Mouse (Mus musculus) CH12.LX (cell line): ENCODE measurements around the gene Kmt5a. TPM values are rescaled to one million over a fixed set of nuclear protein-coding genes. Genes with fewer than 3 reads are reported as not detected.

Experiments used
- DNase-seq: peaks from one replicate; pipeline ENCODE4 v3.0.0-alpha.2; 2013; ENCODE audit errors: extremely low read depth
- H3K27ac ChIP-seq: 2 replicates; pipeline ENCODE4 v1.5.1; 2012; ENCODE audit warnings: low read depth, mild to moderate bottlenecking, control low read depth, moderate library complexity; ENCODE audit not compliant: insufficient read depth
- H3K27me3 ChIP-seq: replicated peaks from 2 replicates; pipeline ENCODE3; 2012; ENCODE audit warnings: inconsistent platforms
- H3K36me3 ChIP-seq, 2 experiments: replicated peaks in 1 of 2; 2 replicates each; pipeline versions ENCODE3 to v1.6.1; 2012; ENCODE audit warnings: inconsistent platforms in 1 of 2, low read length in 1 of 2, mild to moderate bottlenecking in 1 of 2, mixed read lengths in 1 of 2, moderate library complexity in 1 of 2; ENCODE audit not compliant: control insufficient read depth in 1 of 2, insufficient read depth in 1 of 2
- H3K4me1 ChIP-seq, 2 experiments: 2 replicates each; pipeline ENCODE4 v1.6.1; 2012; ENCODE audit warnings: inconsistent platforms in 1 of 2, moderate library complexity in 1 of 2; ENCODE audit not compliant: insufficient read depth in 2 of 2, control insufficient read depth in 1 of 2
- H3K4me2 ChIP-seq: 2 replicates; pipeline ENCODE4 v1.6.1; 2012; ENCODE audit warnings: low read depth, mild to moderate bottlenecking, control low read depth; ENCODE audit not compliant: poor library complexity, insufficient read depth, severe bottlenecking
- H3K4me3 ChIP-seq, 3 experiments: fragments of 150-350 bp in 1 of 3; sonication (generic) in 1 of 3; replicated peaks in 1 of 3; 2 replicates each; pipeline versions ENCODE3 to v1.5.1; 2011 to 2012; ENCODE audit warnings: low read depth in 2 of 3, low read length in 2 of 3, mild to moderate bottlenecking in 2 of 3, moderate library complexity in 2 of 3, control low read depth in 1 of 3, improper control_type of control experiment in 1 of 3, inconsistent platforms in 1 of 3, mixed read lengths in 1 of 3; ENCODE audit not compliant: poor library complexity in 1 of 3
- H3K79me2 ChIP-seq: replicated peaks from 2 replicates; pipeline ENCODE4 v1.6.1; 2012; ENCODE audit warnings: mild to moderate bottlenecking, moderate library complexity; ENCODE audit not compliant: control insufficient read depth, poor library complexity, insufficient read depth, severe bottlenecking; ENCODE audit errors: extremely low read depth
- H3K9ac ChIP-seq: 2 replicates; pipeline ENCODE4 v1.6.1; 2012; ENCODE audit warnings: low read depth, mild to moderate bottlenecking, control low read depth, moderate library complexity; ENCODE audit not compliant: insufficient read depth
- H3K9me3 ChIP-seq: replicated peaks from 2 replicates; pipeline ENCODE3; 2012; ENCODE audit warnings: low read length, inconsistent platforms, mixed read lengths
- BHLHE40 ChIP-seq: IDR thresholded peaks from 2 replicates; pipeline ENCODE4 v1.6.1; 2011; ENCODE audit warnings: mild to moderate bottlenecking, low read depth, low read length, improper control_type of control experiment
- CHD1 ChIP-seq: IDR thresholded peaks from 2 replicates; pipeline ENCODE4 v1.6.1; 2012; ENCODE audit warnings: low read depth, low read length, improper control_type of control experiment, inconsistent platforms
- CHD2 ChIP-seq: IDR thresholded peaks from 2 replicates; pipeline ENCODE4 v1.6.1; 2011; ENCODE audit warnings: low read length, improper control_type of control experiment
- E2F4 ChIP-seq: IDR thresholded peaks from 2 replicates; pipeline ENCODE4 v1.6.1; 2011; ENCODE audit warnings: low read depth, low read length, improper control_type of control experiment; ENCODE audit not compliant: insufficient replicate concordance
- EP300 ChIP-seq: IDR thresholded peaks from 2 replicates; pipeline ENCODE4 v1.6.1; 2011; ENCODE audit warnings: low read length, improper control_type of control experiment
- ETS1 ChIP-seq: conservative IDR thresholded peaks from 2 replicates; pipeline ENCODE4 v1.6.1; 2012; ENCODE audit warnings: low read depth, mild to moderate bottlenecking, inconsistent platforms, low read length, improper control_type of control experiment, moderate library complexity
- HCFC1 ChIP-seq: IDR thresholded peaks from 2 replicates; pipeline ENCODE4 v1.6.1; 2012; ENCODE audit warnings: low read depth, mild to moderate bottlenecking, inconsistent platforms, low read length, improper control_type of control experiment
- IRF4 ChIP-seq: IDR thresholded peaks from 2 replicates; pipeline ENCODE4 v1.6.1; 2014; ENCODE audit warnings: low read depth, mild to moderate bottlenecking, inconsistent platforms, low read length, improper control_type of control experiment
- JUN ChIP-seq: IDR thresholded peaks from 2 replicates; pipeline ENCODE4 v1.6.1; 2011; ENCODE audit warnings: low read depth, mild to moderate bottlenecking, low read length, improper control_type of control experiment, moderate library complexity; ENCODE audit not compliant: insufficient read depth
- KAT2A ChIP-seq: IDR thresholded peaks from 2 replicates; pipeline ENCODE4 v1.6.1; 2012; ENCODE audit warnings: low read length, improper control_type of control experiment, inconsistent platforms; ENCODE audit not compliant: insufficient replicate concordance
- MAFK ChIP-seq: IDR thresholded peaks from 2 replicates; pipeline ENCODE4 v1.6.1; 2011; ENCODE audit warnings: low read length, improper control_type of control experiment; ENCODE audit not compliant: insufficient replicate concordance
- MAX ChIP-seq: IDR thresholded peaks from 2 replicates; pipeline ENCODE4 v1.6.1; 2011; ENCODE audit warnings: low read length, improper control_type of control experiment
- MEF2A ChIP-seq: IDR thresholded peaks from 2 replicates; pipeline ENCODE4 v1.6.1; 2014; ENCODE audit warnings: low read depth, mild to moderate bottlenecking, inconsistent platforms, low read length, improper control_type of control experiment, borderline replicate concordance
- MYC ChIP-seq: IDR thresholded peaks from 2 replicates; pipeline ENCODE4 v1.6.1; 2011; ENCODE audit warnings: low read depth, mild to moderate bottlenecking, improper control_type of control experiment, low read length
- PAX5 ChIP-seq: IDR thresholded peaks from 2 replicates; pipeline ENCODE4 v1.6.1; 2012; ENCODE audit warnings: low read length, inconsistent platforms, mixed read lengths
- POLR2AphosphoS2 ChIP-seq: IDR thresholded peaks from 2 replicates; pipeline ENCODE4 v1.6.1; 2011; ENCODE audit warnings: low read depth, low read length, improper control_type of control experiment
- RAD21 ChIP-seq: IDR thresholded peaks from 2 replicates; pipeline ENCODE4 v1.6.1; 2011; ENCODE audit warnings: low read depth, mild to moderate bottlenecking, low read length, improper control_type of control experiment, moderate library complexity
- RCOR1 ChIP-seq: conservative IDR thresholded peaks from 2 replicates; pipeline ENCODE4 v1.6.1; 2012; ENCODE audit warnings: low read depth, mild to moderate bottlenecking, inconsistent platforms, low read length, improper control_type of control experiment
- SIN3A ChIP-seq: IDR thresholded peaks from 2 replicates; pipeline ENCODE4 v1.6.1; 2012; ENCODE audit warnings: low read length, improper control_type of control experiment, inconsistent platforms
- TCF12 ChIP-seq: IDR thresholded peaks from 2 replicates; pipeline ENCODE4 v1.6.1; 2014; ENCODE audit warnings: low read depth, mild to moderate bottlenecking, inconsistent platforms, low read length, improper control_type of control experiment
- UBTF ChIP-seq: IDR thresholded peaks from 2 replicates; pipeline ENCODE4 v1.6.1; 2012; ENCODE audit warnings: low read depth, mild to moderate bottlenecking, inconsistent platforms, low read length, improper control_type of control experiment, moderate library complexity
- USF1 ChIP-seq: IDR thresholded peaks from 2 replicates; pipeline ENCODE4 v1.6.1; 2014; ENCODE audit warnings: low read depth, mild to moderate bottlenecking, inconsistent platforms, low read length, improper control_type of control experiment
- ZKSCAN1 ChIP-seq: IDR thresholded peaks from 2 replicates; pipeline ENCODE4 v1.6.1; 2012; ENCODE audit warnings: low read depth, inconsistent platforms, low read length, improper control_type of control experiment, borderline replicate concordance
- ZMIZ1 ChIP-seq: IDR thresholded peaks from 2 replicates; pipeline ENCODE4 v1.6.1; 2012; ENCODE audit warnings: low read depth, mild to moderate bottlenecking, inconsistent platforms, low read length, improper control_type of control experiment
- ZNF384 ChIP-seq: IDR thresholded peaks from 2 replicates; pipeline ENCODE4 v1.6.1; 2012; ENCODE audit warnings: low read depth, low read length, improper control_type of control experiment, inconsistent platforms
- dilution Hi-C: fragments of 300-500 bp; cut with MboI; formaldehyde crosslinking; loops from 2 replicates; pipeline ENCODE4 v1.14.3; 2020; ENCODE audit warnings: low sequenced_read_pairs; ENCODE audit not compliant: extremely low pct_unique_long_range_greater_than_20kb, extremely low pct_ligation_motif_present
- in situ Hi-C: fragments of 300-500 bp; cut with MboI; formaldehyde crosslinking; loops from 3 replicates; pipeline ENCODE4 v1.14.3; 2019; ENCODE audit warnings: low sequenced_read_pairs, low pct_ligation_motif_present, low pct_unique_long_range_greater_than_20kb, mixed read lengths
- polyA plus RNA-seq: library from polyadenylated mRNA; unstranded; fragments of >175 nt; gene quantifications from 2 replicates; pipeline ENCODE4 v1.2.1, GENCODE M21; 2012; ENCODE audit warnings: low read depth; ENCODE audit not compliant: insufficient read length
- total RNA-seq, 2 experiments: library from RNA; depleted of rRNA; stranded (reverse); fragments of 300-350 nt in 1 of 2; fragments of >200 nt in 1 of 2; gene quantifications; 2 replicates each; pipeline ENCODE4 v1.2.3; 2012 to 2014

Gene Kmt5a
- total and polyA plus RNA-seq, 3 experiments = 55.3 to 151 (median 62.8) TPM

DNA sequence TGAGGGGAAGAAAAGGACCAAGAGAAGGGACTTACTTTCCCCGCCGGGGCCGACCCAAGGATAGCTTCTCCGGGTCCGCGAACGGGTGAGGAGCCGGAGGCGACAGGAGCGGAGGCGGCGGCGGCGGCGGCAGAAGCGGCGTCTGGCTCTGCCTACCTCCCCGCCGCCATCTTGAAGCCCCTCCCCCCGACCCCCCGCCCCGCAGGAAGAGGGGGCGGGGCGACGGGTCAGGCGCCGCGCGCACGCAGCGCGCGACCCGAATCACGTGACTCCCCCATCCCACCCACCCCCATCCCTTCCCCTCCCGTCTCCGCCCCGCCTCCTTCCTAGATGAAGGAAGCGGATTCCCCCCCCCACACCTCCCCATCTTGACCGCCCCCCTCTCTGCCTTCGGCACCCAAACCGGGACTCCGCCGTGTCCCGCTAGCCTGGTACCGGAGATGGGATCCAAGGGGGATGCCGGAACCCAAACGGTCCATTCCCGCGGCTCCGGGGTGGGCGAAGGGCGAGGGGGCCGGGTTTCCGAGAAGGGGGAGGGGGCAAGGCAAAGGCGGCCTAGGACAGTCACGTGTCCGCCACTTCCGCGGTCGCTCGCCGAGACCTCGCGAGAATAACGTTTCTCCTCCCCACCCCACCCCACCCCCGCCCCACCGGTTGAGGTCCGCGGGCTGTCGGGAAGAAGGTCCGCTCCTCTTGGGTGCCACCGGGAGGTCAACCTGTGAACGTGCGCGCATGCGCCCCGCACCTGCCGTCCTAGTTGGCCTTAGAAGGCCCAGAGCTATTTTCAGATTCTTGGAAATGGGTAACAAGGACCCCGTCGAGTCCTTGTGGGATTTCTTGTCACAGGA is 14.1 kb upstream of the Kmt5a start, which contains the start of gene Sbno1 (continued):
- TF ChIP-seq POLR2AphosphoS2 = peak; percentile 48; the same call in 1 of the 2 replicates
- TF ChIP-seq, all 38 proteins: peak for 20

DNA sequence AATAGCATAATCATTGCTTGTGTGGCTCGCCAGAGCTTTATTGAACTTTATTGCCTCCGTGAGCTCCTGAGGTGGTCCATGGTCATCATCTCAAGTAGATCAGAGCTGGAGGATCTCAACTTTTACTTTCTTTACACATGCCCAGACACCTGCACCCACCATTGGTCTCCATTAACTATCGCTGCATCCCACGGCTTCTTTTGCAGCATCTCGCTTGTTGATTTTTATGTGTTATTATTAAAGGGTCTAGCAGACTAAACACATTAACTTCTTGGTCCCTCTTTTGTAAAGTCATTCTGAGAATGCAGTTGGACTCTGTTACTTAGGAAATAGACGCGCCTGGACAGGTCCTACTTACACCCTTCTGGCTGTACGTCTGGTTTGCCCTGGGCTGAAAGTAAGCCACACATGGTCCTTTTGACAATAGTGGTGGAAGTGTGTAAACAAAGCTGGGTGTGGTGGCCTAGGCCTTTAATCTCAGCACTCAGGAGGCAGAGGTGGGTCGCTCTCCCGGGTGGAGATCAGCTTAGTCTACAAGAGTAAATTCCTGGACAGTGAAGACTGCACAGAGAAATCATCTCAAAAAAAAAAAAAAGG is 13.2 kb upstream of the Kmt5a start:
- H3K9ac ChIP-seq = peak overlapping the region; percentile 31; the same call in 1 of the 2 replicates
- H3K4me2 ChIP-seq = peak overlapping the region; percentile 64
- H3K36me3 ChIP-seq = peaks cover 0 to 12% of the 10 kb centered on the region in 2 experiments
- H3K9me3 ChIP-seq = no peaks in the 10 kb centered on the region
- dilution Hi-C loops = no loop called here
- peak overlapping the region in 2 of 3 experiments; percentile 27 to 42 for H3K4me3 ChIP-seq
- H3K27ac ChIP-seq = peak overlapping the region; percentile 39; the same call in 1 of the 2 replicates
- no peak for DNase-seq
- H3K27me3 ChIP-seq = no peaks in the 10 kb centered on the region
- TF ChIP-seq EP300 = no peak
- TF ChIP-seq IRF4 = peak; percentile 47
- peaks cover 7 to 22% of the 10 kb centered on the region in 2 experiments for H3K4me1 ChIP-seq
- in situ Hi-C loops = loop anchor here (25.0 kb wide), 1 partner anchor 436 kb away; the partner anchor contains the start of genes Ccdc92 and Zfp664
- peaks cover 35% of the 10 kb centered on the region for H3K79me2 ChIP-seq

DNA sequence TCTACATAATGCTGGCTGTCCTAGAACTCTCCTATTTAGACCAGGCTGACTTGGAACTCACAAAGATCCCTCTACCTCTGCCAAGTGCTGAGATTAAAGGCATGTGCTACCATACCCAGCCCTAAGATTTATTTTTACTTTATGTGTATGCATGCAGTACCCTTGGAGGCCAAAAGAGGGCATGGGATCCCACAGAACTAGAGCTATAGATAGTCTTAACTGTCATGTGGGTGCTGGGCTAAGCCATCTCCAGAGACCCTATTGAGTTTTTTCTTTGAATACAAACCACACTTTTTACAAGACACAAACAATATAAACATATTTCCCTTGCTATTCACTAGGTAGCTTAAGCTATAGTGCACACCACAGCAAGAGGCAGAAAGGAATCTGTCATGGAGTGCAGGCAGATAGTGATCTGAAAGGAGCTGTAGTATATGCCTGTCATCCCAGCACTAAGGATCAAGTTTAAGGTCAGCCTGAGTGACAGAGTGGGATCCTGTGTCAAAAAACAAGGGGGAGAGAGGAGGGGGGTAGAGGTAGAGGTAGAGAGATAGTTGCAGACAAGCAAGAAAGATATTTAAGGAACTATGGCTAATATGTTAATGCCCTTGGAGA is 7.2 kb upstream of the Kmt5a start:
- dilution Hi-C loops (no loop called here), in situ Hi-C loops (loop anchor here (25.0 kb wide), 1 partner anchor 430 kb away; the partner anchor contains the start of genes Ccdc92 and Zfp664)
- peaks cover 9 to 20% of the 10 kb centered on the region in 2 experiments for H3K4me1 ChIP-seq
- H3K27ac ChIP-seq = peak overlapping the region; percentile 22; the same call in 1 of the 2 replicates
- no peaks in the 10 kb centered on the region for H3K36me3 ChIP-seq
- H3K4me2 ChIP-seq = peak overlapping the region; percentile 47
- H3K9me3 ChIP-seq = no peaks in the 10 kb centered on the region
- no peak overlapping the region for H3K4me3 ChIP-seq
- H3K27me3 ChIP-seq = no peaks in the 10 kb centered on the region
- peak; percentile 75 for DNase-seq
- no peak overlapping the region for H3K9ac ChIP-seq
- no peaks in the 10 kb centered on the region for H3K79me2 ChIP-seq
- 0 out of 2 replicates have a peak, but pooled peaks have one; percentile 43 for TF ChIP-seq TCF12
- 0 out of 2 replicates have a peak, but pooled peaks have one; percentile 54 for TF ChIP-seq E2F4
- TF ChIP-seq CHD1 = 0 out of 2 replicates have a peak, but pooled peaks have one; percentile 75
- peak; percentile 82 for TF ChIP-seq CHD2
- TF ChIP-seq POLR2AphosphoS2 = no peak
- TF ChIP-seq ETS1 = 0 out of 2 replicates have a peak, but pooled peaks have one; percentile 15
- TF ChIP-seq ZMIZ1 = no peak
- TF ChIP-seq UBTF = no peak
- peak; percentile 95 for TF ChIP-seq RAD21
- TF ChIP-seq MYC = peak; percentile 85
- TF ChIP-seq KAT2A = no peak
- peak; percentile 87; the same call in 1 of the 2 replicates for TF ChIP-seq SIN3A
- peak; percentile 47; the same call in 1 of the 2 replicates for TF ChIP-seq HCFC1
- peak; percentile 18; the same call in 1 of the 2 replicates for TF ChIP-seq JUN
- TF ChIP-seq USF1 = no peak
- TF ChIP-seq MAFK = no peak
- TF ChIP-seq MEF2A = peak; percentile 79
- TF ChIP-seq BHLHE40 = peak; percentile 28
- TF ChIP-seq ZNF384 = peak; percentile 75
- TF ChIP-seq RCOR1 = no peak
- no peak for TF ChIP-seq ZKSCAN1
- no peak for TF ChIP-seq PAX5
- peak; percentile 78 for TF ChIP-seq MAX
